In genomic region chr7:45711316-45712021, GRCm38 (mm10) we compare ENCODE assay signal across 8 mouse cellular contexts. TPM values are rescaled to one million over a fixed set of nuclear protein-coding genes. Genes with fewer than 3 reads are reported as not detected.
A peak's percentile ranks its signal among the peaks of the same experiment; 100 is the strongest.
DNase-seq lines count a peak whose midpoint lies in the region; TF ChIP-seq lines count a peak whose summit lies in the region.
"Had no signal": no experiment of that assay in that cellular context is flagged by ENCODE, and none has a peak within 500 bp of the region (broad histone marks: within the 10 kb centered on the region; RNA-seq: fewer than 3 reads in every experiment).

No protein-coding gene starts in this region.

- peaks cover 42% of the 10 kb centered on the region for H3K36me3 ChIP-seq in heart, embryonic 10.5 days
- H3K36me3 ChIP-seq in limb, embryonic 10.5 days = peaks cover 43% of the 10 kb centered on the region

- TF ChIP-seq CTCF in left cerebral cortex, adult 2 months (IDR thresholded peaks at IDR 0.05) = no peak

- no peak overlapping the region for H3K4me3 ChIP-seq in heart, embryonic 10.5 days
- no peak overlapping the region for H3K4me3 ChIP-seq in left cerebral cortex, adult 2 months
- 0 out of 2 replicates have a peak overlapping the region, but pooled peaks have one; percentile 6 for H3K4me3 ChIP-seq in limb, embryonic 10.5 days
- H3K4me3 ChIP-seq: embryonic facial prominence, embryonic 13.5 days had no signal

- intact Hi-C loops in left cerebral cortex, adult 2 months (cut with DNase I) = no loop called here
- intact Hi-C loops in left cerebral cortex, postnatal 14 days (cut with DNase I) = no loop called here

- peak; percentile 98 for DNase-seq in heart, adult 11 months
- DNase-seq in heart, embryonic 10.5 days (ENCODE audit: low spot score) = no peak
- peak in 1 of 2 experiments; percentile 19 for DNase-seq in left cerebral cortex, adult 2 months (ENCODE audit: extremely low spot score in 1 of 2, low spot score in 2 of 2)
- no peak for DNase-seq in left cerebral cortex, postnatal 14 days (ENCODE audit: low spot score in 2 of 2)
- peak; percentile 20 to 22 for DNase-seq in cerebellum, postnatal 36 days
- no peak for DNase-seq in limb, embryonic 10.5 days (ENCODE audit: low spot score)
- DNase-seq in urinary bladder, postnatal 10 days (ENCODE audit: low spot score) = no peak

- 93% methylated on average over 24 of the region's 24 CpGs for WGBS in heart, embryonic 10.5 days
- 95% methylated on average over 24 of the region's 24 CpGs for WGBS in limb, embryonic 10.5 days

- no peaks in the 10 kb centered on the region for H3K9me3 ChIP-seq in heart, embryonic 10.5 days
- H3K9me3 ChIP-seq in limb, embryonic 10.5 days (replicated peaks) = no peaks in the 10 kb centered on the region
- H3K9me3 ChIP-seq: embryonic facial prominence, embryonic 13.5 days had no signal

- H3K27ac ChIP-seq in heart, embryonic 10.5 days = no peak overlapping the region
- peak overlapping the region; percentile 11; the same call in 1 of the 2 replicates for H3K27ac ChIP-seq in left cerebral cortex, adult 2 months
- H3K27ac ChIP-seq in limb, embryonic 10.5 days = no peak overlapping the region
- H3K27ac ChIP-seq: embryonic facial prominence, embryonic 13.5 days had no signal

- H3K27me3 ChIP-seq in heart, embryonic 10.5 days (ENCODE audit: insufficient read depth, poor library complexity, severe bottlenecking) = no peaks in the 10 kb centered on the region
- no peaks in the 10 kb centered on the region for H3K27me3 ChIP-seq in limb, embryonic 10.5 days (ENCODE audit: low read depth, poor library complexity, severe bottlenecking)
- H3K27me3 ChIP-seq: embryonic facial prominence, embryonic 13.5 days had no signal

- H3K4me1 ChIP-seq in heart, embryonic 10.5 days = peaks cover 57% of the 10 kb centered on the region
- H3K4me1 ChIP-seq in limb, embryonic 10.5 days = peaks cover 60% of the 10 kb centered on the region

RNA-seq across cellular contexts. Expression of gene Rpl18, which starts 3.8 kb away (rescaled TPM):
- 860 and 1,046 TPM in 2 replicates for polyA plus RNA-seq in heart, embryonic 10.5 days (2016; fragmentation: Nextera tagmentation; extraction: Ambion mirVana)
- total RNA-seq in left cerebral cortex, adult 2 months (2021) = 100 to 1,000 TPM; 318 to 325 TPM
- total RNA-seq in left cerebral cortex, postnatal 14 days (2021) = 100 to 1,000 TPM; 369 to 389 TPM
- 1,218 and 1,459 TPM in 2 replicates for polyA plus RNA-seq in limb, embryonic 10.5 days (2016; fragmentation: Nextera tagmentation; extraction: Ambion mirVana)

RNA-seq across cellular contexts. Expression of gene Sphk2, which starts 6.3 kb away (rescaled TPM):
- polyA plus RNA-seq in heart, embryonic 10.5 days (2016; fragmentation: Nextera tagmentation; extraction: Ambion mirVana) = 24.7 and 29.3 TPM in 2 replicates
- total RNA-seq in left cerebral cortex, adult 2 months (2021) = 10 to 100 TPM; 30.8 to 34.4 TPM
- total RNA-seq in left cerebral cortex, postnatal 14 days (2021) = 10 to 100 TPM; 28.8 to 32.7 TPM
- 45.5 and 49.3 TPM in 2 replicates for polyA plus RNA-seq in limb, embryonic 10.5 days (2016; fragmentation: Nextera tagmentation; extraction: Ambion mirVana)

RNA-seq across cellular contexts. Expression of gene Dbp, which starts 6.6 kb away (rescaled TPM):
- polyA plus RNA-seq in heart, embryonic 10.5 days (2016; fragmentation: Nextera tagmentation; extraction: Ambion mirVana) = 2.7 and 3.2 TPM in 2 replicates
- total RNA-seq in left cerebral cortex, adult 2 months (2021) = 100 to 1,000 TPM in 1 of 2 experiments, 10 to 100 TPM in 1; 60.3 to 104 TPM
- 10 to 100 TPM; 68.7 to 83.5 TPM for total RNA-seq in left cerebral cortex, postnatal 14 days (2021)
- 3.7 and 4.7 TPM in 2 replicates for polyA plus RNA-seq in limb, embryonic 10.5 days (2016; fragmentation: Nextera tagmentation; extraction: Ambion mirVana)

RNA-seq across cellular contexts. Expression of gene Fam83e, which starts 9.5 kb away (rescaled TPM):
- polyA plus RNA-seq in heart, embryonic 10.5 days (2016; fragmentation: Nextera tagmentation; extraction: Ambion mirVana) = 0.76 and 1.2 TPM in 2 replicates
- total RNA-seq in left cerebral cortex, adult 2 months (2021) = under 1 TPM; 0.37 to 0.41 TPM
- under 1 TPM; 0.24 to 0.34 TPM for total RNA-seq in left cerebral cortex, postnatal 14 days (2021)
- 2.1 and 2.4 TPM in 2 replicates for polyA plus RNA-seq in limb, embryonic 10.5 days (2016; fragmentation: Nextera tagmentation; extraction: Ambion mirVana)

RNA-seq across cellular contexts. Expression of gene Car11, which starts 11.8 kb away (rescaled TPM):
- polyA plus RNA-seq in heart, embryonic 10.5 days (2016; fragmentation: Nextera tagmentation; extraction: Ambion mirVana) = 3.1 and 5.1 TPM in 2 replicates
- total RNA-seq in left cerebral cortex, adult 2 months (2021) = 100 to 1,000 TPM; 211 to 244 TPM
- 100 to 1,000 TPM; 168 to 172 TPM for total RNA-seq in left cerebral cortex, postnatal 14 days (2021)
- 2.2 and 4.9 TPM in 2 replicates for polyA plus RNA-seq in limb, embryonic 10.5 days (2016; fragmentation: Nextera tagmentation; extraction: Ambion mirVana)

Comparison
In these comparisons a context has a peak if more than half of its experiments do, and no peak if none do; other contexts are left out.
1. DNase-seq: peak in heart, adult 11 months (single experiment) and cerebellum, postnatal 36 days (2 of 2); none in heart, embryonic 10.5 days (single experiment), left cerebral cortex, postnatal 14 days (0 of 2), limb, embryonic 10.5 days (single experiment) and urinary bladder, postnatal 10 days (single experiment).